Mouse (Mus musculus) liver, adult 2 months (tissue): ENCODE data around the gene Col6a1.

Source experiments
- CTCF ChIP-seq: fragments of 200-500 bp; IDR thresholded peaks from 2 replicates; pipeline ENCODE4 v1.5.1; 2011; ENCODE audit warnings: low read depth, low read length, control low read depth
- POLR2A ChIP-seq: fragments of 200-500 bp; IDR thresholded peaks from 2 replicates; pipeline ENCODE4 v1.6.1; 2011; ENCODE audit warnings: low read length, control low read depth; ENCODE audit not compliant: insufficient read depth; ENCODE audit errors: extremely low read depth

DNA sequence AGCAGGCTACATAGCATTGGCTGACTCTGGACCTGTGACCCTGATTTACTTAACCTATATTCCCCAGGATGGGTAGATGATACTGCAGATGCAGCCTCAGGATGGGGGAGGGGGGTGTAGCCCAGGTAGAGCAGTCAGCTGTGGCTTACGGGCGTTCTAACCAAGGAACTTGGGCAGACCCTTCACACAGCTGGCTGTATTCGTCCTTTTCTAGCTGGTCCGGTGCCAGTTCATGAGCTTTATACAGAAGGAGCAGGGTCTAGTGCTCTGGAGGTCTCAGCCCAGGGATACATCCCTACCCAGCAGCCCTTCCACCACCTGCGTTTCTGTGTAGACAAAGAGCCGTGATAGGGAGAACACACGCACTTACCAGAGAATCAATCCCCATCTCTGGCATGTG lies 1.3 kb upstream of the Col6a1 start:
- TF ChIP-seq POLR2A (no peak), CTCF (no peak)
